Mouse (Mus musculus) E14TG2a.4 (cell line): ENCODE results near the gene Gm45337.
"Not testable (repeated sequence)": the region's sequence is repeated elsewhere in the genome, so short reads cannot be mapped to it uniquely, and the experiment has no call there.

Experiments
- H3K27me3 ChIP-seq: 2 replicates; pipeline ENCODE4 v1.6.1; 2014; ENCODE audit warnings: low read length, control low read depth; ENCODE audit not compliant: insufficient read depth
- H3K36me3 ChIP-seq: 2 replicates; pipeline ENCODE4 v1.6.1; 2014; ENCODE audit warnings: low read length, control low read depth; ENCODE audit not compliant: insufficient read depth
- H3K4me1 ChIP-seq: replicated peaks from 2 replicates; pipeline ENCODE4 v1.6.1; 2014; ENCODE audit warnings: low read depth, low read length, control low read depth
- H3K4me3 ChIP-seq: replicated peaks from 2 replicates; pipeline ENCODE4 v1.5.1; 2014; ENCODE audit warnings: mild to moderate bottlenecking, low read length
- H3K9me3 ChIP-seq: 2 replicates; pipeline ENCODE4 v1.6.1; 2014; ENCODE audit warnings: low read length, control low read depth
- CTCF ChIP-seq: conservative IDR thresholded peaks from 2 replicates; pipeline ENCODE4 v1.5.1; 2014; ENCODE audit warnings: low read length
- NANOG ChIP-seq: IDR thresholded peaks from 2 replicates; pipeline ENCODE4 v1.6.1; 2014; ENCODE audit warnings: borderline replicate concordance, low read length, mixed read lengths
- POU5F1 ChIP-seq: IDR thresholded peaks from 2 replicates; pipeline ENCODE4 v1.6.1; 2014; ENCODE audit warnings: low read length, borderline replicate concordance

Gm45337 gene

GRCm38 (mm10) chr7:142128843-142129242 lies 15.6 kb downstream of the Gm45337 start:
- no peak overlapping the region for H3K4me3 ChIP-seq

GRCm38 (mm10) chr7:142120629-142121028 lies 23.8 kb downstream of the Gm45337 start, which contains the start of gene Gm45618:
TSS of gene Gm45618 (minus strand) at chr7:142120729.
- H3K27me3 ChIP-seq, H3K9me3 ChIP-seq, H3K4me1 ChIP-seq, H3K36me3 ChIP-seq, H3K4me3 ChIP-seq: not testable (repeated sequence)

More at GRCm38 (mm10) chr7:142128843-142129242, 15.6 kb downstream of the Gm45337 start:
- Histone ChIP-seq H3K4me1 (no peaks in the 10 kb centered on the region), H3K9me3 (no peaks in the 10 kb centered on the region), H3K27me3 (no peaks in the 10 kb centered on the region), H3K36me3 (no peaks in the 10 kb centered on the region)
- TF ChIP-seq NANOG, result no peak
- no peak for TF ChIP-seq CTCF
- TF ChIP-seq POU5F1, result no peak

GRCm38 (mm10) chr7:142119632-142120031 lies 24.8 kb downstream of the Gm45337 start:
- TF ChIP-seq CTCF (peak; percentile 51), POU5F1 (no peak), NANOG (no peak)
- Histone ChIP-seq H3K36me3 (no peaks in the 10 kb centered on the region), H3K9me3 (peaks cover 9% of the 10 kb centered on the region), H3K4me1 (no peaks in the 10 kb centered on the region; the same call in 1 of the 2 replicates), H3K4me3 (no peak overlapping the region), H3K27me3 (0 out of 2 replicates have a peak, but pooled peaks cover 3% of the 10 kb centered on the region)

GRCm38 (mm10) chr7:142104747-142105146 lies 39.7 kb downstream of the Gm45337 start:
- no peaks in the 10 kb centered on the region for H3K4me1 ChIP-seq
- H3K27me3 ChIP-seq, result 0 out of 2 replicates have a peak, but pooled peaks cover 8% of the 10 kb centered on the region
- no peak for TF ChIP-seq POU5F1
- no peak for TF ChIP-seq CTCF
- no peak for TF ChIP-seq NANOG
- H3K4me3 ChIP-seq, result no peak overlapping the region
- H3K9me3 ChIP-seq, result no peaks in the 10 kb centered on the region
- H3K36me3 ChIP-seq, result no peaks in the 10 kb centered on the region

- Histone ChIP-seq H3K36me3 (no peaks in the 10 kb centered on the region), H3K9me3 (no peaks in the 10 kb centered on the region), H3K4me1 (peaks cover 17% of the 10 kb centered on the region), H3K27me3 (peaks cover 56% of the 10 kb centered on the region), H3K4me3 (no peak overlapping the region)
- TF ChIP-seq POU5F1 (no peak), CTCF (peak; percentile 60), NANOG (no peak)
Measured at GRCm38 (mm10) chr7:142097776-142098175, 46.6 kb downstream of the Gm45337 start.

- no peak for TF ChIP-seq CTCF
- TF ChIP-seq POU5F1, result no peak
- TF ChIP-seq NANOG, result no peak
- peaks cover 66% of the 10 kb centered on the region for H3K27me3 ChIP-seq
- H3K4me3 ChIP-seq, result no peak overlapping the region
- no peaks in the 10 kb centered on the region for H3K9me3 ChIP-seq
- peaks cover 17% of the 10 kb centered on the region for H3K4me1 ChIP-seq
- H3K36me3 ChIP-seq, result no peaks in the 10 kb centered on the region
Measured at GRCm38 (mm10) chr7:142096701-142097100, 47.7 kb downstream of the Gm45337 start.

- H3K4me1 ChIP-seq, result peaks cover 17% of the 10 kb centered on the region
- H3K27me3 ChIP-seq, result peaks cover 80% of the 10 kb centered on the region
- no peaks in the 10 kb centered on the region for H3K9me3 ChIP-seq
Measured at GRCm38 (mm10) chr7:142095183-142095931, 49.0 kb downstream of the Gm45337 start, which contains the start of gene Dusp8. TSS of gene Dusp8 (minus strand) at chr7:142095843.

GRCm38 (mm10) chr7:142094301-142095143 lies 49.9 kb downstream of the Gm45337 start:
- H3K27me3 ChIP-seq, result peaks cover 83% of the 10 kb centered on the region
- TF ChIP-seq NANOG (no peak), CTCF (no peak), POU5F1 (no peak)
- peaks cover 17% of the 10 kb centered on the region for H3K4me1 ChIP-seq
- no peaks in the 10 kb centered on the region for H3K9me3 ChIP-seq
- H3K4me3 ChIP-seq, result peak overlapping the region; percentile 85
- H3K36me3 ChIP-seq, result no peaks in the 10 kb centered on the region

More at GRCm38 (mm10) chr7:142095183-142095931, 49.0 kb downstream of the Gm45337 start, which contains the start of gene Dusp8:
- TF ChIP-seq CTCF, result peak; percentile 9; the same call in 1 of the 2 replicates
- no peak for TF ChIP-seq NANOG
- Histone ChIP-seq H3K4me3 (peak within 1 kb of the TSS; percentile 85), H3K36me3 (no peaks in the 10 kb centered on the region)
